Mouse (Mus musculus) brain, embryonic 14.5 days (tissue): ENCODE results near the gene Shisa2.

ENCODE experiments used
- CTCF ChIP-seq: fragments of 200-500 bp; IDR thresholded peaks from 2 replicates; pipeline ENCODE4 v1.5.1; 2012; ENCODE audit warnings: inconsistent platforms, mild to moderate bottlenecking, moderate library complexity, borderline replicate concordance; ENCODE audit not compliant: insufficient read depth, insufficient read length; ENCODE audit errors: extremely low read depth
- POLR2A ChIP-seq: fragments of 200-500 bp; IDR thresholded peaks from 2 replicates; pipeline ENCODE4 v1.6.1; 2012; ENCODE audit warnings: mild to moderate bottlenecking, inconsistent platforms, borderline replicate concordance; ENCODE audit not compliant: poor library complexity, insufficient read depth, insufficient read length, severe bottlenecking; ENCODE audit errors: extremely low read depth

- TF ChIP-seq POLR2A (no peak), CTCF (no peak)
These were observed 5.0 kb downstream of the Shisa2 start for GRCm38 (mm10) chr14:59630096-59630495.
